Mouse (Mus musculus) hindbrain, embryonic 12.5 days (tissue): ENCODE data around the gene Thegl. TPM values are rescaled to one million over a fixed set of nuclear protein-coding genes. Genes with fewer than 3 reads are reported as not detected.

Source experiments
- ATAC-seq: fragments of 200-750 bp; cut with Nextera tagmentation; 2 replicates; pipeline ENCODE4 v1.8.0; 2017; ENCODE audit warnings: moderate TSS enrichment; ENCODE audit not compliant: low FRiP score
- H3K27ac ChIP-seq: fragments of 300-500 bp; sonication (generic); 2 replicates; pipeline ENCODE4 v1.5.1; 2016; ENCODE audit warnings: mild to moderate bottlenecking
- H3K27me3 ChIP-seq: fragments of 300-500 bp; sonication (generic); 2 replicates; pipeline ENCODE4 v1.6.1; 2016; ENCODE audit warnings: mild to moderate bottlenecking
- H3K36me3 ChIP-seq: fragments of 300-500 bp; sonication (generic); 2 replicates; pipeline ENCODE4 v1.6.1; 2016; ENCODE audit warnings: mild to moderate bottlenecking
- H3K4me1 ChIP-seq: fragments of 300-500 bp; sonication (generic); 2 replicates; pipeline ENCODE4 v1.6.1; 2016
- H3K4me2 ChIP-seq: fragments of 300-500 bp; sonication (generic); replicated peaks from 2 replicates; pipeline ENCODE4 v1.6.1; 2016; ENCODE audit warnings: mild to moderate bottlenecking
- H3K4me3 ChIP-seq: fragments of 300-500 bp; sonication (generic); 2 replicates; pipeline ENCODE4 v1.5.1; 2016; ENCODE audit warnings: mild to moderate bottlenecking
- H3K9ac ChIP-seq: fragments of 300-500 bp; sonication (generic); 2 replicates; pipeline ENCODE4 v1.6.1; 2016; ENCODE audit warnings: mild to moderate bottlenecking, moderate library complexity
- H3K9me3 ChIP-seq: fragments of 300-500 bp; sonication (generic); replicated peaks from 2 replicates; pipeline ENCODE4 v1.6.1; 2016; ENCODE audit warnings: mild to moderate bottlenecking
- WGBS: fragments of 180-500 bp; shearing (Covaris S2); methylation state at CpG from one replicate; pipeline ENCODE4 v1.1.7; 2016; 5-methylcytosine and 5-hydroxymethylcytosine counted together
- polyA plus RNA-seq: library from polyadenylated mRNA; unstranded; fragments of >200 nt; fragmentation: Nextera tagmentation; extraction: Ambion mirVana; gene quantifications from 2 replicates; pipeline ENCODE4 v1.2.1, GENCODE M21; 2016

Gene Thegl
- polyA plus RNA-seq, 1 experiment from 2014 or later: 0.32 TPM

DNA sequence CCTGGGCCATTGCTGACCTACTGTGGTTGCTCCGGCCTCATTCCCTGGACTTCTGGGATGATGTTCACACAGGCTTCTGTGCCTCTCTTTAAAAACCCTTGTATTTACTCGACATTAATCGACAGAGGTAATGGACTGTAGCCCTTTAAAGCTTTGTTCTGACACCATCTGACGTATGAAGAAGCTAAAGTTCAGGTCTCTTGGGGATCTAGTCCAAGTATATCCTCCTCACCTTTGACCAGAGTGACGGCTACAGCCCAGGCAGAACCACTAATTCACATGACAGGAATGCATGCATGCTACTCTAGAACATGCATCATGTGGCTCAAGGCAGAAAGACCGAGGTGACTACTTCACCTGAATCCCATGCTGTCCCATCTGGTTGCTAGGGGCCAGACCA is 84.9 kb downstream of the Thegl start:
- Histone ChIP-seq H3K9ac (no peak overlapping the region), H3K9me3 (no peaks in the 10 kb centered on the region), H3K27me3 (peaks cover 9% of the 10 kb centered on the region), H3K27ac (no peak overlapping the region), H3K4me2 (no peak overlapping the region), H3K36me3 (no peaks in the 10 kb centered on the region), H3K4me3 (no peak overlapping the region), H3K4me1 (peaks cover 10% of the 10 kb centered on the region; the same call in 1 of the 2 replicates)
- no peak for ATAC-seq
- 83% methylated on average over 6 of the region's 6 CpGs for WGBS

DNA sequence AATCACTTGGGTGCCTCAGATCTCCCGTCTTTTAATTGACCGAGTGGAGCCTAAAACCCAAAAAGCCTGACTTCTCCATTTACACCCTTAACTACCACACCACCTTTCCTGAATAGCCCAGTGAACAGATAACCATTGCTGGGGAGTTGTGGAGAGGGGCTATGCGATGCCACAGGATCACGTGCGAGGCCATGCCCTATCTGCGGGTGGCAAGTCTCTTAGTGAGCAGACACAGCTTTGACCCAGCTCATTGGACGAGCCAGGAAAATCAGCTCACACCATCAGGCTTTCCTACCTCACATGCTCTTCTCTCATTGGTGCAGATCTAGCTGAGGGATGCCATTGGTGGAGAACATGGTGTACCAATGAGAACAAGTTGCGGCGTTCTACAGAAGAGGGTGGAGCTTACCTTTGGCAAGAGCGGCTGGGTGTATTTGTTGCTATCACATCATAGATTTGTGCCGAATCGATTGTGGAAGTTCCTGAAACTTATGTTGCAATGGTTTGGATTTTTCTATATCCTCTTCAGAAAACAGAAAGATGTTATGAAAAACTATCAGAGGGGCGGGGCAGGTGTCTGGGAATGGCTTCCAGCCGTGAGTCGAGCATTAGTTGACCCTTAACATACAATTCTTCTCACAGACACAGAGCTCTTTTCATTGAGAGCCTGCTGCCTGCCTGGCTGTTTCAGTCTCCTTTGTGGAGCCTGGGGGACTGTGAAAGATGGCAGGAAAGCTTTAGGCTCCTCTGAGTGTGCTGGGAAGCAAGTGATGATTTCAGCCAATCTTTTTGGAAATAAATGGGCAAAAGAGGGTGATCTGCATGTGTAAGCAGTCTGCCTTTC is 86.9 kb downstream of the Thegl start:
- Histone ChIP-seq H3K4me1 (peaks cover 10% of the 10 kb centered on the region; the same call in 1 of the 2 replicates), H3K4me2 (no peak overlapping the region), H3K9me3 (no peaks in the 10 kb centered on the region), H3K4me3 (no peak overlapping the region), H3K27me3 (no peaks in the 10 kb centered on the region), H3K9ac (no peak overlapping the region), H3K36me3 (no peaks in the 10 kb centered on the region), H3K27ac (0 out of 2 replicates have a peak overlapping the region, but pooled peaks have one; percentile 8)
- 70% methylated on average over 15 of the region's 15 CpGs for WGBS
- ATAC-seq: peak; percentile 56; the same call in 1 of the 2 replicates

GRCm38 (mm10) chr5:77107146-77107822 is 91.5 kb downstream of the Thegl start:
- no peak for ATAC-seq
- Histone ChIP-seq H3K4me3 (no peak overlapping the region), H3K27me3 (no peaks in the 10 kb centered on the region), H3K27ac (no peak overlapping the region), H3K36me3 (no peaks in the 10 kb centered on the region), H3K9ac (no peak overlapping the region), H3K4me1 (peaks cover 10% of the 10 kb centered on the region; the same call in 1 of the 2 replicates), H3K9me3 (no peaks in the 10 kb centered on the region), H3K4me2 (no peak overlapping the region)
- 92% methylated on average over 11 of the region's 11 CpGs for WGBS

- Histone ChIP-seq H3K4me2 (no peak overlapping the region), H3K36me3 (no peaks in the 10 kb centered on the region), H3K9me3 (no peaks in the 10 kb centered on the region), H3K27ac (no peak overlapping the region), H3K27me3 (no peaks in the 10 kb centered on the region), H3K4me3 (no peak overlapping the region), H3K9ac (no peak overlapping the region), H3K4me1 (no peaks in the 10 kb centered on the region)
- 94% methylated on average over 6 of the region's 6 CpGs for WGBS
- ATAC-seq: no peak
Observed at GRCm38 (mm10) chr5:77108806-77109205, 93.0 kb downstream of the Thegl start.

GRCm38 (mm10) chr5:77109814-77110213 is 94.0 kb downstream of the Thegl start:
- Histone ChIP-seq H3K4me2 (no peak overlapping the region), H3K9ac (no peak overlapping the region), H3K27ac (no peak overlapping the region), H3K36me3 (no peaks in the 10 kb centered on the region), H3K27me3 (no peaks in the 10 kb centered on the region), H3K4me1 (peaks cover 4% of the 10 kb centered on the region; the same call in 1 of the 2 replicates), H3K9me3 (no peaks in the 10 kb centered on the region), H3K4me3 (no peak overlapping the region)
- no peak for ATAC-seq
- WGBS: 91% methylated on average over 2 of the region's 2 CpGs

Other genes with a start within 250 kb of the Thegl start
- gene Aasdh, start 110.5 kb upstream of the Thegl start, polyA plus RNA-seq: 18.0 and 22.4 TPM in 2 replicates
- 230 and 240 TPM in 2 replicates for gene Paics, start 64.7 kb upstream of the Thegl start, polyA plus RNA-seq
- gene Ppat, start 64.4 kb upstream of the Thegl start, polyA plus RNA-seq: 21.1 and 21.3 TPM in 2 replicates
- 76.0 and 79.9 TPM in 2 replicates for gene Srp72, start 41.3 kb upstream of the Thegl start, polyA plus RNA-seq
- 0.59 TPM in 1 of 2 replicates, not detected in the other for gene Arl9, start 12.0 kb upstream of the Thegl start, polyA plus RNA-seq
- gene Hopx, start 99.1 kb downstream of the Thegl start, polyA plus RNA-seq: 1.6 and 2.8 TPM in 2 replicates
- gene Spink2, start 195.4 kb downstream of the Thegl start, polyA plus RNA-seq: 1.5 TPM in 2 replicates
- gene Rest, start 249.5 kb downstream of the Thegl start, polyA plus RNA-seq: 27.9 and 28.7 TPM in 2 replicates